Mouse (Mus musculus) liver, postnatal 0 days (tissue): ENCODE data around the gene Hsp90aa1.

Experiments
- CTCF ChIP-seq: sonication (generic); IDR thresholded peaks from 2 replicates; pipeline ENCODE4 v1.5.1; 2016; ENCODE audit warnings: antibody characterized with exemption, low read depth
- EP300 ChIP-seq: IDR thresholded peaks from 2 replicates; pipeline ENCODE4 v1.6.1; 2016; ENCODE audit warnings: antibody characterized with exemption, low read depth, mild to moderate bottlenecking

- peak; percentile 30; the same call in 1 of the 2 replicates for TF ChIP-seq EP300
- TF ChIP-seq CTCF = peak; percentile 99
Observed at GRCm38 (mm10) chr12:110703008-110703471, 512 bp upstream of the Hsp90aa1 start.
